Mouse (Mus musculus) cerebellum, adult 2 months (tissue): ENCODE results near the gene Arhgef3. TPM values are rescaled to one million over a fixed set of nuclear protein-coding genes. Genes with fewer than 3 reads are reported as not detected.

Source experiments
- DNase-seq, 2 experiments: peaks; one replicate each; pipeline ENCODE4 v3.0.0; 2021
- H3K27ac ChIP-seq: fragments of 200-500 bp; 2 replicates; pipeline ENCODE4 v1.5.1; 2012; ENCODE audit warnings: low read length, control low read depth, inconsistent platforms; ENCODE audit not compliant: insufficient read depth
- H3K27me3 ChIP-seq: fragments of 200-500 bp; 2 replicates; pipeline ENCODE4 v1.6.1; 2012; ENCODE audit warnings: inconsistent platforms, mild to moderate bottlenecking, low read length, moderate library complexity; ENCODE audit not compliant: control insufficient read depth, insufficient read depth
- H3K4me1 ChIP-seq: fragments of 200-500 bp; 2 replicates; pipeline ENCODE4 v1.6.1; 2011; ENCODE audit warnings: low read length; ENCODE audit not compliant: control insufficient read depth, insufficient read depth
- H3K4me3 ChIP-seq: fragments of 200-500 bp; replicated peaks from 2 replicates; pipeline ENCODE3; 2011; ENCODE audit warnings: mild to moderate bottlenecking, low read depth, low read length, control low read depth; ENCODE audit not compliant: insufficient read depth
- CTCF ChIP-seq: fragments of 200-500 bp; IDR thresholded peaks from 2 replicates; pipeline ENCODE4 v1.5.1; 2011; ENCODE audit warnings: low read depth, mild to moderate bottlenecking, control low read depth, low read length, moderate library complexity, borderline replicate concordance; ENCODE audit not compliant: insufficient read depth
- POLR2A ChIP-seq: fragments of 200-500 bp; IDR thresholded peaks from 2 replicates; pipeline ENCODE4 v1.6.1; 2011; ENCODE audit warnings: low read length, control low read depth, borderline replicate concordance; ENCODE audit not compliant: insufficient read depth
- WGBS: fragments of 180-500 bp; shearing (Covaris S2); methylation state at CpG from one replicate; pipeline ENCODE4 v1.1.7; 2018; 5-methylcytosine and 5-hydroxymethylcytosine counted together
- polyA plus RNA-seq: library from polyadenylated mRNA; depleted of rRNA; stranded (reverse); fragments of >200 nt; gene quantifications from 2 replicates; pipeline ENCODE4 v1.2.3, GENCODE M21; 2012

The Arhgef3 gene
- polyA plus RNA-seq, 1 experiment: 54.8 TPM

- H3K27ac ChIP-seq: no peak overlapping the region
- DNase-seq: no peak
- TF ChIP-seq POLR2A (no peak), CTCF (no peak)
- H3K27me3 ChIP-seq: no peaks in the 10 kb centered on the region
- H3K4me1 ChIP-seq: no peaks in the 10 kb centered on the region
- WGBS: 85% methylated on average over 5 of the region's 5 CpGs
- H3K4me3 ChIP-seq: no peak overlapping the region
Observed at GRCm38 (mm10) chr14:27289053-27289452, 174.4 kb downstream of the Arhgef3 start.

- Histone ChIP-seq H3K4me3 (no peak overlapping the region), H3K27me3 (no peaks in the 10 kb centered on the region), H3K4me1 (no peaks in the 10 kb centered on the region), H3K27ac (no peak overlapping the region)
- no peak for TF ChIP-seq CTCF
- TF ChIP-seq POLR2A: no peak
- no peak for DNase-seq
- WGBS: 95% methylated on average over 6 of the region's 6 CpGs
Observed at GRCm38 (mm10) chr14:27292101-27292500, 177.4 kb downstream of the Arhgef3 start.

- WGBS: 91% methylated on average over 7 of the region's 7 CpGs
Observed at GRCm38 (mm10) chr14:27295821-27296220, 181.1 kb downstream of the Arhgef3 start.

GRCm38 (mm10) chr14:27296987-27297386, 182.3 kb downstream of the Arhgef3 start:
- H3K27ac ChIP-seq: no peak overlapping the region
- 86% methylated on average over 5 of the region's 5 CpGs for WGBS
- no peaks in the 10 kb centered on the region for H3K27me3 ChIP-seq
- TF ChIP-seq POLR2A: no peak
- no peak for TF ChIP-seq CTCF
- H3K4me3 ChIP-seq: no peak overlapping the region
- DNase-seq: no peak
- H3K4me1 ChIP-seq: peaks cover 3% of the 10 kb centered on the region; the same call in 1 of the 2 replicates

More at GRCm38 (mm10) chr14:27295821-27296220, 181.1 kb downstream of the Arhgef3 start:
- Histone ChIP-seq H3K27me3 (no peaks in the 10 kb centered on the region), H3K27ac (no peak overlapping the region), H3K4me3 (no peak overlapping the region), H3K4me1 (no peaks in the 10 kb centered on the region)
- no peak for DNase-seq
- no peak for TF ChIP-seq CTCF
- no peak for TF ChIP-seq POLR2A

- Histone ChIP-seq H3K27ac (no peak overlapping the region), H3K4me3 (no peak overlapping the region), H3K4me1 (peaks cover 3% of the 10 kb centered on the region; the same call in 1 of the 2 replicates), H3K27me3 (no peaks in the 10 kb centered on the region)
- no peak for TF ChIP-seq CTCF
- DNase-seq: no peak
- WGBS: 94% methylated on average over 2 of the region's 2 CpGs
Observed at GRCm38 (mm10) chr14:27298875-27299274, 184.2 kb downstream of the Arhgef3 start.

- no peak overlapping the region for H3K27ac ChIP-seq
- H3K27me3 ChIP-seq: no peaks in the 10 kb centered on the region
- WGBS: 71% methylated on average over 4 of the region's 4 CpGs
- no peak for DNase-seq
- peaks cover 3% of the 10 kb centered on the region; the same call in 1 of the 2 replicates for H3K4me1 ChIP-seq
- no peak overlapping the region for H3K4me3 ChIP-seq
- TF ChIP-seq POLR2A (no peak), CTCF (no peak)
Observed at GRCm38 (mm10) chr14:27299705-27300104, 185.0 kb downstream of the Arhgef3 start.

- TF ChIP-seq CTCF: no peak
- no peak for TF ChIP-seq POLR2A
- no peak for DNase-seq
- H3K4me3 ChIP-seq: no peak overlapping the region
- whole genome bisulfite sequencing: 53% methylated on average over 5 of the region's 5 CpGs
- no peaks in the 10 kb centered on the region for H3K27me3 ChIP-seq
- H3K27ac ChIP-seq: no peak overlapping the region
- peaks cover 3% of the 10 kb centered on the region; the same call in 1 of the 2 replicates for H3K4me1 ChIP-seq
Observed at GRCm38 (mm10) chr14:27301768-27302499, 187.2 kb downstream of the Arhgef3 start.

- TF ChIP-seq POLR2A: no peak
- TF ChIP-seq CTCF: no peak
- H3K4me3 ChIP-seq: no peak overlapping the region
- 87% methylated on average over 4 of the region's 4 CpGs for WGBS
Observed at GRCm38 (mm10) chr14:27303294-27303693, 188.6 kb downstream of the Arhgef3 start.

More at GRCm38 (mm10) chr14:27303294-27303693, 188.6 kb downstream of the Arhgef3 start:
- H3K27ac ChIP-seq: no peak overlapping the region
- DNase-seq: no peak
- peaks cover 3% of the 10 kb centered on the region; the same call in 1 of the 2 replicates for H3K4me1 ChIP-seq
- no peaks in the 10 kb centered on the region for H3K27me3 ChIP-seq
